22 mouse cellular contexts compared by ENCODE assay signal in genomic region chr5:72863166-72863565, GRCm38 (mm10). TPM values are rescaled to one million over a fixed set of nuclear protein-coding genes. Genes with fewer than 3 reads are reported as not detected.
DNase-seq lines count a peak whose midpoint lies in the region; ATAC-seq and TF ChIP-seq lines count a peak whose summit lies in the region.
"Had no signal": no experiment of that assay in that cellular context is flagged by ENCODE, and none has a peak within 500 bp of the region (broad histone marks: within the 10 kb centered on the region; RNA-seq: fewer than 3 reads in every experiment).

No protein-coding gene starts in this region.

- ATAC-seq in CD4-positive, CD25-positive, alpha-beta regulatory T cell, adult 4 months = peak; percentile 44
- no peak for ATAC-seq in forebrain, postnatal 0 days
- ATAC-seq in forebrain, embryonic 12.5 days (ENCODE audit: low FRiP score) = no peak
- ATAC-seq: forebrain, embryonic 13.5 days; hindbrain, postnatal 0 days had no signal

- H3K9ac ChIP-seq in forebrain, postnatal 0 days = no peak overlapping the region
- no peak overlapping the region for H3K9ac ChIP-seq in forebrain, embryonic 12.5 days
- H3K9ac ChIP-seq: forebrain, embryonic 13.5 days; heart, embryonic 15.5 days; liver, embryonic 15.5 days; neural tube, embryonic 12.5 days had no signal

- H3K27me3 ChIP-seq in forebrain, postnatal 0 days (ENCODE audit: insufficient read depth, low read length) = peaks cover 14% of the 10 kb centered on the region; the same call in 1 of the 2 replicates
- peaks cover 20% of the 10 kb centered on the region for H3K27me3 ChIP-seq in forebrain, embryonic 12.5 days
- H3K27me3 ChIP-seq: CH12.LX; heart, embryonic 15.5 days had no signal

- peak overlapping the region; percentile 61 for H3K27ac ChIP-seq in bone marrow macrophage, adult 2 months (ENCODE audit: insufficient read depth, low read depth, low read length)
- no peak overlapping the region for H3K27ac ChIP-seq in forebrain, postnatal 0 days (ENCODE audit: low read depth, low read length)
- H3K27ac ChIP-seq in forebrain, embryonic 12.5 days = no peak overlapping the region
- H3K27ac ChIP-seq: embryonic facial prominence, embryonic 10.5 days; forebrain, embryonic 13.5 days; heart, embryonic 15.5 days; hindbrain, embryonic 10.5 days; hindbrain, postnatal 0 days; kidney, postnatal 0 days; liver, embryonic 15.5 days; neural tube, embryonic 12.5 days had no signal

- H3K4me3 ChIP-seq in bone marrow macrophage, adult 2 months (ENCODE audit: insufficient read depth, low read length) = no peak overlapping the region
- H3K4me3 ChIP-seq in forebrain, postnatal 0 days (ENCODE audit: low read depth, low read length) = no peak overlapping the region
- H3K4me3 ChIP-seq in forebrain, embryonic 12.5 days (replicated peaks) = no peak overlapping the region
- H3K4me3 ChIP-seq: embryonic facial prominence, embryonic 10.5 days; forebrain, embryonic 13.5 days; heart, embryonic 15.5 days; hindbrain, embryonic 10.5 days; liver, embryonic 15.5 days; neural tube, embryonic 12.5 days had no signal

- no peaks in the 10 kb centered on the region for H3K9me3 ChIP-seq in forebrain, postnatal 0 days (ENCODE audit: low read length)
- H3K9me3 ChIP-seq in forebrain, embryonic 12.5 days = no peaks in the 10 kb centered on the region
- H3K9me3 ChIP-seq: heart, embryonic 15.5 days; liver, embryonic 15.5 days; neural tube, embryonic 12.5 days had no signal

- H3K4me1 ChIP-seq in bone marrow macrophage, adult 2 months (ENCODE audit: control insufficient read depth, insufficient read depth, low read length) = peaks cover 50% of the 10 kb centered on the region
- peaks cover 5% of the 10 kb centered on the region; the same call in 1 of the 2 replicates for H3K4me1 ChIP-seq in forebrain, postnatal 0 days (ENCODE audit: insufficient read depth)
- H3K4me1 ChIP-seq in forebrain, embryonic 12.5 days = peaks cover 6% of the 10 kb centered on the region; the same call in 1 of the 2 replicates

- TF ChIP-seq POLR2A in bone marrow macrophage, adult 2 months (IDR thresholded peaks at IDR 0.05; ENCODE audit: borderline replicate concordance, low read depth, low read length) = no peak

- H3K36me3 ChIP-seq in forebrain, postnatal 0 days (ENCODE audit: insufficient read depth) = no peaks in the 10 kb centered on the region
- no peaks in the 10 kb centered on the region for H3K36me3 ChIP-seq in forebrain, embryonic 12.5 days (replicated peaks)
- H3K36me3 ChIP-seq: embryonic facial prominence, embryonic 10.5 days; hindbrain, embryonic 10.5 days; liver, embryonic 15.5 days; neural tube, embryonic 12.5 days had no signal

- H3K4me2 ChIP-seq in forebrain, postnatal 0 days (ENCODE audit: low read depth) = no peak overlapping the region
- no peak overlapping the region for H3K4me2 ChIP-seq in forebrain, embryonic 12.5 days
- H3K4me2 ChIP-seq: forebrain, embryonic 13.5 days; heart, embryonic 15.5 days; liver, embryonic 15.5 days; midbrain, embryonic 11.5 days; neural tube, embryonic 12.5 days had no signal

- no peak for TF ChIP-seq CTCF in bone marrow macrophage, adult 2 months (IDR thresholded peaks at IDR 0.05; ENCODE audit: low read depth, low read length)
- TF ChIP-seq CTCF in forebrain, postnatal 0 days (IDR thresholded peaks at IDR 0.05; ENCODE audit: low read depth) = no peak

- DNase-seq in naive thymus-derived CD4-positive, alpha-beta T cell, adult 2 months (ENCODE audit: low read depth) = peak; percentile 37
- peak; percentile 60 for DNase-seq in thymus, postnatal 4 days
- no peak for DNase-seq in forebrain, postnatal 0 days
- no peak for DNase-seq in MN1 (ENCODE audit: low spot score)
- DNase-seq: adrenal gland, adult 8-10 months; cerebellum, adult 9-10 months; gastrocnemius, postnatal 25 days; kidney, adult 18-20 months; lung, postnatal 10 days had no signal

- 93% methylated on average over 9 of the region's 9 CpGs for WGBS in forebrain, postnatal 0 days
- 94% methylated on average over 9 of the region's 9 CpGs for WGBS in forebrain, embryonic 12.5 days

RNA-seq across cellular contexts. Expression of gene Tec, which starts 5.1 kb away (rescaled TPM):
- polyA plus RNA-seq in CD4-positive, CD25-positive, alpha-beta regulatory T cell, adult 4 months (2017; shearing (Covaris generic)) = 10 to 100 TPM; 11.5 to 19.9 TPM
- 68.4 and 71.7 TPM in 2 replicates for polyA plus RNA-seq in bone marrow macrophage, adult 2 months (2012; ENCODE audit: insufficient read depth, insufficient read length, missing spikeins)
- 4.0 and 6.9 TPM in 2 replicates for total RNA-seq in forebrain, postnatal 0 days (2014; rRNA removed)
- 2.1 and 2.5 TPM in 2 replicates for polyA plus RNA-seq in forebrain, postnatal 0 days (2015; fragmentation: Nextera tagmentation; extraction: Ambion mirVana)
- 3.1 and 3.4 TPM in 2 replicates for polyA plus RNA-seq in forebrain, embryonic 12.5 days (2016; fragmentation: Nextera tagmentation; extraction: Ambion mirVana)

RNA-seq across cellular contexts. Expression of gene Slain2, which starts 50.9 kb away (rescaled TPM):
- polyA plus RNA-seq in CD4-positive, CD25-positive, alpha-beta regulatory T cell, adult 4 months (2017; shearing (Covaris generic)) = 10 to 100 TPM in 1 of 2 experiments, 1 to 10 TPM in 1; 9.8 to 10.8 TPM
- polyA plus RNA-seq in bone marrow macrophage, adult 2 months (2012; ENCODE audit: insufficient read depth, insufficient read length, missing spikeins) = 34.1 and 39.0 TPM in 2 replicates
- total RNA-seq in forebrain, postnatal 0 days (2014; rRNA removed) = 43.4 and 48.2 TPM in 2 replicates
- polyA plus RNA-seq in forebrain, postnatal 0 days (2015; fragmentation: Nextera tagmentation; extraction: Ambion mirVana) = 11.3 and 12.7 TPM in 2 replicates
- 22.4 and 25.6 TPM in 2 replicates for polyA plus RNA-seq in forebrain, embryonic 12.5 days (2016; fragmentation: Nextera tagmentation; extraction: Ambion mirVana)

Comparison
In these comparisons a context has a peak if more than half of its experiments do, and no peak if none do; other contexts are left out.
1. DNase-seq: peak in naive thymus-derived CD4-positive, alpha-beta T cell, adult 2 months (single experiment) and thymus, postnatal 4 days (single experiment); none in forebrain, postnatal 0 days (single experiment) and MN1 (single experiment).